26 mouse cellular contexts compared by ENCODE assay signal in genomic region chr11:105558803-105559505, GRCm38 (mm10). TPM values are rescaled to one million over a fixed set of nuclear protein-coding genes. Genes with fewer than 3 reads are reported as not detected.
DNase-seq lines count a peak whose midpoint lies in the region; ATAC-seq lines count a peak whose summit lies in the region.
"Had no signal": no experiment of that assay in that cellular context is flagged by ENCODE, and none has a peak within 500 bp of the region (broad histone marks: within the 10 kb centered on the region; RNA-seq: fewer than 3 reads in every experiment).

No protein-coding gene starts in this region.

- 44% methylated on average over 6 of the region's 6 CpGs for WGBS in heart, embryonic 12.5 days
- 39% methylated on average over 6 of the region's 6 CpGs for WGBS in liver, embryonic 13.5 days (ENCODE audit: insufficient replicate concordance)
- 80% methylated on average over 6 of the region's 6 CpGs for WGBS in forebrain, embryonic 15.5 days
- 90% methylated on average over 6 of the region's 6 CpGs for WGBS in neural tube, embryonic 15.5 days

- H3K9ac ChIP-seq in heart, embryonic 12.5 days = no peak overlapping the region
- 0 out of 2 replicates have a peak overlapping the region, but pooled peaks have one; percentile 1 for H3K9ac ChIP-seq in liver, embryonic 13.5 days
- no peak overlapping the region for H3K9ac ChIP-seq in forebrain, embryonic 15.5 days (replicated peaks)
- H3K9ac ChIP-seq in neural tube, embryonic 15.5 days (replicated peaks) = no peak overlapping the region
- H3K9ac ChIP-seq: forebrain, embryonic 13.5 days; heart, embryonic 13.5 days; limb, embryonic 15.5 days; lung, embryonic 15.5 days had no signal

- H3K4me1 ChIP-seq in heart, embryonic 12.5 days (replicated peaks) = peaks cover 19% of the 10 kb centered on the region
- peaks cover 15% of the 10 kb centered on the region for H3K4me1 ChIP-seq in liver, embryonic 13.5 days (replicated peaks)
- H3K4me1 ChIP-seq in forebrain, embryonic 15.5 days = peaks cover 6% of the 10 kb centered on the region; the same call in 1 of the 2 replicates
- H3K4me1 ChIP-seq in neural tube, embryonic 15.5 days = peaks cover 15% of the 10 kb centered on the region
- H3K4me1 ChIP-seq: forebrain, embryonic 13.5 days; limb, embryonic 10.5 days had no signal

- no peak overlapping the region for H3K4me3 ChIP-seq in heart, embryonic 12.5 days
- no peak overlapping the region for H3K4me3 ChIP-seq in liver, embryonic 13.5 days (replicated peaks)
- H3K4me3 ChIP-seq in forebrain, embryonic 15.5 days = no peak overlapping the region
- H3K4me3 ChIP-seq in neural tube, embryonic 15.5 days (replicated peaks) = no peak overlapping the region
- H3K4me3 ChIP-seq: forebrain, embryonic 13.5 days; heart, embryonic 13.5 days; limb, embryonic 10.5 days; limb, embryonic 15.5 days; lung, embryonic 15.5 days; megakaryocyte, embryonic 14.5 days had no signal

- H3K9me3 ChIP-seq in heart, embryonic 12.5 days (replicated peaks) = no peaks in the 10 kb centered on the region
- no peaks in the 10 kb centered on the region for H3K9me3 ChIP-seq in liver, embryonic 13.5 days (replicated peaks)
- no peaks in the 10 kb centered on the region for H3K9me3 ChIP-seq in forebrain, embryonic 15.5 days
- no peaks in the 10 kb centered on the region for H3K9me3 ChIP-seq in neural tube, embryonic 15.5 days (replicated peaks)
- H3K9me3 ChIP-seq: forebrain, embryonic 13.5 days; heart, embryonic 13.5 days; limb, embryonic 10.5 days; limb, embryonic 15.5 days; lung, embryonic 15.5 days had no signal

- H3K27me3 ChIP-seq in heart, embryonic 12.5 days (replicated peaks) = no peaks in the 10 kb centered on the region
- H3K27me3 ChIP-seq in liver, embryonic 13.5 days = no peaks in the 10 kb centered on the region
- no peaks in the 10 kb centered on the region for H3K27me3 ChIP-seq in forebrain, embryonic 15.5 days
- H3K27me3 ChIP-seq in neural tube, embryonic 15.5 days (replicated peaks) = no peaks in the 10 kb centered on the region
- H3K27me3 ChIP-seq: forebrain, embryonic 13.5 days; heart, embryonic 13.5 days; limb, embryonic 15.5 days; lung, embryonic 15.5 days had no signal

- DNase-seq in heart, postnatal 14 days = no peak
- DNase-seq in liver, embryonic 13.5 days = peak; percentile 48
- DNase-seq: adrenal gland, postnatal 10 days; cerebellum, adult 8-10 months; gastrocnemius, postnatal 14 days; heart, postnatal 10 days; kidney, adult 18-20 months; kidney, postnatal 36 days; midbrain, embryonic 14.5 days; right cerebral cortex, postnatal 25 days; thymus, adult 2 months; thymus, postnatal 4 days had no signal

- H3K4me2 ChIP-seq in heart, embryonic 12.5 days = no peak overlapping the region; the same call in 1 of the 2 replicates
- H3K4me2 ChIP-seq in liver, embryonic 13.5 days = peak overlapping the region; percentile 19
- H3K4me2 ChIP-seq in forebrain, embryonic 15.5 days (replicated peaks) = no peak overlapping the region
- no peak overlapping the region for H3K4me2 ChIP-seq in neural tube, embryonic 15.5 days
- H3K4me2 ChIP-seq: forebrain, embryonic 13.5 days; heart, embryonic 13.5 days; limb, embryonic 15.5 days; lung, embryonic 15.5 days had no signal

- H3K27ac ChIP-seq in heart, embryonic 12.5 days (ENCODE audit: poor library complexity, severe bottlenecking) = no peak overlapping the region
- H3K27ac ChIP-seq in liver, embryonic 13.5 days = peak overlapping the region; percentile 76
- no peak overlapping the region for H3K27ac ChIP-seq in forebrain, embryonic 15.5 days (replicated peaks)
- no peak overlapping the region for H3K27ac ChIP-seq in neural tube, embryonic 15.5 days (replicated peaks)
- H3K27ac ChIP-seq: forebrain, embryonic 13.5 days; heart, embryonic 13.5 days; limb, embryonic 10.5 days; limb, embryonic 15.5 days; lung, embryonic 15.5 days had no signal

- ATAC-seq in heart, embryonic 12.5 days (ENCODE audit: insufficient number of reproducible peaks, low FRiP score) = peak; percentile 88
- 0 out of 2 replicates have a peak, but pooled peaks have one; percentile 36 for ATAC-seq in common myeloid progenitor, adult 5-6 weeks (replicated peaks; ENCODE audit: low read depth, poor library complexity, severe bottlenecking)
- ATAC-seq in liver, embryonic 13.5 days (ENCODE audit: low read depth) = peak; percentile 99
- ATAC-seq in megakaryocyte progenitor cell, adult 5-6 weeks (replicated peaks; ENCODE audit: poor library complexity) = peak; percentile 65
- no peak for ATAC-seq in forebrain, embryonic 15.5 days (replicated peaks)
- ATAC-seq in erythroid progenitor cell, adult 5-6 weeks (replicated peaks; ENCODE audit: low FRiP score, poor library complexity, severe bottlenecking) = no peak
- ATAC-seq in neural tube, embryonic 15.5 days (ENCODE audit: low FRiP score) = no peak
- ATAC-seq: forebrain, embryonic 13.5 days; hindbrain, embryonic 16.5 days; Patski had no signal

- intact Hi-C loops in heart, postnatal 14 days (cut with DNase I) = no loop called here

- H3K36me3 ChIP-seq in heart, embryonic 12.5 days = no peaks in the 10 kb centered on the region
- no peaks in the 10 kb centered on the region for H3K36me3 ChIP-seq in liver, embryonic 13.5 days
- no peaks in the 10 kb centered on the region for H3K36me3 ChIP-seq in forebrain, embryonic 15.5 days
- no peaks in the 10 kb centered on the region for H3K36me3 ChIP-seq in neural tube, embryonic 15.5 days
- H3K36me3 ChIP-seq: heart, embryonic 13.5 days; limb, embryonic 10.5 days; limb, embryonic 15.5 days; lung, embryonic 15.5 days had no signal

RNA-seq across cellular contexts. Expression of gene Tanc2, which starts 30.8 kb away (rescaled TPM):
- 24.4 and 26.1 TPM in 2 replicates for polyA plus RNA-seq in heart, embryonic 12.5 days (2016; fragmentation: Nextera tagmentation; extraction: Ambion mirVana)
- total RNA-seq in heart, postnatal 14 days (2021) = 10 to 100 TPM; 18.5 to 22.3 TPM
- total RNA-seq in common myeloid progenitor, adult 5-6 weeks (2017) = 1.4 and 2.0 TPM in 2 replicates
- 0.96 and 1.3 TPM in 2 replicates for polyA plus RNA-seq in liver, embryonic 13.5 days (2015; fragmentation: Nextera tagmentation; extraction: Ambion mirVana)
- 3.0 and 3.4 TPM in 2 replicates for total RNA-seq in megakaryocyte progenitor cell, adult 5-6 weeks (2015)
- 1.1 and 1.5 TPM in 2 replicates for total RNA-seq in megakaryocyte progenitor cell, adult 5-6 weeks (2017)
- polyA plus RNA-seq in forebrain, embryonic 15.5 days (2015; fragmentation: Nextera tagmentation; extraction: Ambion mirVana) = 35.9 and 36.8 TPM in 2 replicates
- 1.3 and 14.8 TPM in 2 replicates for total RNA-seq in erythroid progenitor cell, adult 5-6 weeks (2015; ENCODE audit: low replicate concordance)
- total RNA-seq in erythroid progenitor cell, adult 5-6 weeks (2017; ENCODE audit: low replicate concordance) = 0.26 and 5.4 TPM in 2 replicates
- 43.4 and 46.7 TPM in 2 replicates for polyA plus RNA-seq in neural tube, embryonic 15.5 days (2015; fragmentation: Nextera tagmentation; extraction: Ambion mirVana)

Comparison
In these comparisons a context has a peak if more than half of its experiments do, and no peak if none do; other contexts are left out.
1. ATAC-seq: peak in heart, embryonic 12.5 days (single experiment), common myeloid progenitor, adult 5-6 weeks (single experiment), liver, embryonic 13.5 days (single experiment) and megakaryocyte progenitor cell, adult 5-6 weeks (single experiment); none in forebrain, embryonic 15.5 days (single experiment), erythroid progenitor cell, adult 5-6 weeks (single experiment) and neural tube, embryonic 15.5 days (single experiment).